Mouse (Mus musculus) cortical plate, adult 2 months (tissue): ENCODE data around the gene Nmrk2.

Experiments used
- CTCF ChIP-seq: fragments of 200-500 bp; IDR thresholded peaks from 2 replicates; pipeline ENCODE4 v1.5.1; 2011; ENCODE audit warnings: mild to moderate bottlenecking, control low read depth, low read length; ENCODE audit not compliant: insufficient read depth; ENCODE audit errors: extremely low read depth
- POLR2A ChIP-seq: fragments of 200-500 bp; IDR thresholded peaks from 2 replicates; pipeline ENCODE4 v1.6.1; 2011; ENCODE audit warnings: mild to moderate bottlenecking, low read length, control low read depth; ENCODE audit not compliant: insufficient read depth; ENCODE audit errors: extremely low read depth

DNA sequence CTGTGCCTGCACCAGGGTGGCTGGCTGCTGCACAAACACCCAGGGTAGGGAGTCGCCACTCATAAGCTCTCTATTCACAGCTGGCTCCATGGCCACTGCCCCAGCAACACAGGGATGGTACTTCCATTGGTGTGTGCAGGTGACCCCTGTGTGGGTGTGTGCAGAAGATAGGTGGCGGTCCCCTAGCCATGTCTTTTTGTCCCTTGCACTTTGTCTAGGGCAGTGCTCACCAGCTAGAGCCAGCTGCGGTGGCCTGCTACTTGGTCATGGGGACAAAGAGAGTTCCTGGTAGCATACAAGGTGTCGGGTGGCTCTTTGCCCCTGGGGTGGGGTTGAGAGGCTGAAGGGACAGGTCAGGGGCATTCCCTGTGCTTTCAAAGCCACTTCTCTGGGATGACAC is 42.3 kb upstream of the Nmrk2 start:
- TF ChIP-seq CTCF (no peak), POLR2A (no peak)
